Comparison of ENCODE assay signal across 18 mouse cellular contexts in the genomic region with DNA sequence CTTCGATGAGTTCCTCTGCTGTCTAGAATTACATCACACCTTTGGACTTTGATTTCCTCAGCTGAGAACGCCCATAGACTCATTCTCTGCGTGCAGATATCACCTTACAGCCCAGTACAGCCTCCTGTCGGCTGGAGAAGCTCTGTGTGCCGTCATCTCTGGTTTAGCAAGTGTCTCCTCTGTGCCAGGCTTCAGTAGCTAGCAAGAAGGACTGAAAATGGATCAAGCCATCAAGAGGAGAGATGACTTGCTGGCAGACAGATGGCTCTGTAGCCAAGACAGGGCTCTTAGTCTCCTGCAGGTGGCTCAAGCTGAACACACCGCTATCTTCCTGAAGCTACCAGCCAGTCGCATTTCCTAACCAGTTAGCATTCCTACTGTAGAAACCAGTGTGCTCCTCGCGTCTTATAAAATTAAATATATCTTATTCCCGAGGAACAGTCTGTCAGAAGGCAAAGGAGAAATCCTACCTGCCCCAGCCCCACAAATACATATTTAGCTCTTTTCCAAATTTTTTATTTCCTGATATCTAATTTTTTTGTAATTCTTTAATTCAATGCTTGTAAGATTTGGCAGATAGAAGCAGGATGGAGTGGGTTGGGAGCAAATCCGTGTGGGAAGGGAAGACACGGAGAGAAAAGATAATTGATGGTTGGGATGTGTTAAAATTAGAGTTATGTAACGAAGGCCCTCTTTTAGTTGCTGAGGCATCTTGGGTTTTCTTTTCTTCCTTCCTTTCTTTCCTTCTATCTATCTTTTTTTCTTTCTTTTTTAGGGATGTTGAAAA. TPM values are rescaled to one million over a fixed set of nuclear protein-coding genes. Genes with fewer than 3 reads are reported as not detected.
DNase-seq lines count a peak whose midpoint lies in the region; ATAC-seq and TF ChIP-seq lines count a peak whose summit lies in the region.
"Had no signal": no experiment of that assay in that cellular context is flagged by ENCODE, and none has a peak within 500 bp of the region (broad histone marks: within the 10 kb centered on the region; RNA-seq: fewer than 3 reads in every experiment).

No protein-coding gene starts in this region.

- TF ChIP-seq CTCF in intestine, postnatal 0 days (IDR thresholded peaks at IDR 0.05; ENCODE audit: low read depth), result peak; percentile 61

- no peak overlapping the region; the same call in 1 of the 2 replicates for H3K4me2 ChIP-seq in intestine, postnatal 0 days (replicated peaks; ENCODE audit: low read depth)
- H3K4me2 ChIP-seq in hindbrain, embryonic 12.5 days (replicated peaks), result no peak overlapping the region
- H3K4me2 ChIP-seq: embryonic facial prominence, embryonic 13.5 days; forebrain, embryonic 13.5 days; heart, embryonic 12.5 days; hindbrain, embryonic 14.5 days; limb, embryonic 13.5 days; lung, embryonic 14.5 days had no signal

- peak; percentile 68 for DNase-seq in cerebellum, adult 11-12 months
- DNase-seq in cerebellum, postnatal 4 days (ENCODE audit: low spot score in 2 of 2), result no peak
- DNase-seq in kidney, postnatal 36 days, result peak; percentile 3 to 9
- no peak for DNase-seq in kidney, postnatal 25 days
- DNase-seq in cerebellum, adult 8-10 months, result peak; percentile 51
- DNase-seq: adrenal gland, adult 8-10 months; gastrocnemius, postnatal 25 days; lung, embryonic 14.5 days had no signal

- peak; percentile 80 for ATAC-seq in intestine, postnatal 0 days
- no peak for ATAC-seq in megakaryocyte, adult 5-6 weeks (ENCODE audit: poor library complexity, severe bottlenecking)
- no peak for ATAC-seq in hindbrain, embryonic 12.5 days (ENCODE audit: low FRiP score)
- ATAC-seq: forebrain, embryonic 13.5 days had no signal

- H3K9me3 ChIP-seq in intestine, postnatal 0 days (ENCODE audit: control insufficient read depth), result no peaks in the 10 kb centered on the region
- no peaks in the 10 kb centered on the region for H3K9me3 ChIP-seq in hindbrain, embryonic 12.5 days (replicated peaks)
- H3K9me3 ChIP-seq: embryonic facial prominence, embryonic 13.5 days; forebrain, embryonic 13.5 days; heart, embryonic 12.5 days; limb, embryonic 13.5 days had no signal

- 58% methylated on average over 13 of the region's 13 CpGs for WGBS in intestine, postnatal 0 days
- 86% methylated on average over 13 of the region's 13 CpGs for WGBS in hindbrain, embryonic 12.5 days

- no peak overlapping the region for H3K9ac ChIP-seq in intestine, postnatal 0 days (ENCODE audit: low read depth, low read length)
- H3K9ac ChIP-seq in hindbrain, embryonic 12.5 days, result no peak overlapping the region
- H3K9ac ChIP-seq: embryonic facial prominence, embryonic 13.5 days; forebrain, embryonic 13.5 days; heart, embryonic 12.5 days; hindbrain, embryonic 14.5 days; limb, embryonic 13.5 days; lung, embryonic 14.5 days had no signal

- no peak overlapping the region for H3K27ac ChIP-seq in intestine, postnatal 0 days (ENCODE audit: low read depth, low read length)
- no peak overlapping the region for H3K27ac ChIP-seq in hindbrain, embryonic 12.5 days
- H3K27ac ChIP-seq: embryonic facial prominence, embryonic 13.5 days; forebrain, embryonic 13.5 days; hindbrain, embryonic 14.5 days; limb, embryonic 13.5 days had no signal

- no peaks in the 10 kb centered on the region for H3K27me3 ChIP-seq in intestine, postnatal 0 days (replicated peaks; ENCODE audit: control insufficient read depth, insufficient read depth, low read length)
- H3K27me3 ChIP-seq in hindbrain, embryonic 12.5 days, result no peaks in the 10 kb centered on the region
- H3K27me3 ChIP-seq: embryonic facial prominence, embryonic 13.5 days; forebrain, embryonic 13.5 days; heart, embryonic 12.5 days; limb, embryonic 13.5 days had no signal

- H3K4me1 ChIP-seq in intestine, postnatal 0 days (replicated peaks; ENCODE audit: control insufficient read depth, insufficient read depth, low read length), result no peaks in the 10 kb centered on the region
- H3K4me1 ChIP-seq in hindbrain, embryonic 12.5 days, result no peaks in the 10 kb centered on the region
- H3K4me1 ChIP-seq: forebrain, embryonic 13.5 days; limb, embryonic 13.5 days had no signal

- H3K4me3 ChIP-seq in intestine, postnatal 0 days (ENCODE audit: low read depth, low read length), result no peak overlapping the region
- H3K4me3 ChIP-seq in hindbrain, embryonic 12.5 days, result no peak overlapping the region
- H3K4me3 ChIP-seq: embryonic facial prominence, embryonic 13.5 days; forebrain, embryonic 13.5 days; heart, embryonic 12.5 days; limb, embryonic 13.5 days; myocyte had no signal

- no peaks in the 10 kb centered on the region for H3K36me3 ChIP-seq in intestine, postnatal 0 days (ENCODE audit: control insufficient read depth, insufficient read depth)
- H3K36me3 ChIP-seq in hindbrain, embryonic 12.5 days, result 0 out of 2 replicates have a peak, but pooled peaks cover 2% of the 10 kb centered on the region

RNA-seq across cellular contexts. Expression of gene Gnb5, which starts 16.2 kb away (rescaled TPM):
- 11.2 and 11.3 TPM in 2 replicates for polyA plus RNA-seq in intestine, postnatal 0 days (2015; fragmentation: Nextera tagmentation; extraction: Ambion mirVana)
- total RNA-seq in megakaryocyte, adult 5-6 weeks (2015), result 0.51 TPM in 1 of 2 replicates, not detected in the other
- 0.29 TPM in 1 of 2 replicates, not detected in the other for total RNA-seq in megakaryocyte, adult 5-6 weeks (2017)
- polyA plus RNA-seq in hindbrain, embryonic 12.5 days (2016; fragmentation: Nextera tagmentation; extraction: Ambion mirVana), result 33.4 and 35.3 TPM in 2 replicates

RNA-seq across cellular contexts. Expression of gene Bcl2l10, which starts 25.3 kb away (rescaled TPM):
- polyA plus RNA-seq in intestine, postnatal 0 days (2015; fragmentation: Nextera tagmentation; extraction: Ambion mirVana), result not detected in 2 replicates
- total RNA-seq in megakaryocyte, adult 5-6 weeks (2015), result not detected in 2 replicates
- not detected in 2 replicates for total RNA-seq in megakaryocyte, adult 5-6 weeks (2017)
- polyA plus RNA-seq in hindbrain, embryonic 12.5 days (2016; fragmentation: Nextera tagmentation; extraction: Ambion mirVana), result not detected in 2 replicates
- total RNA-seq: gastrocnemius, postnatal 25 days; layer of hippocampus, adult 18-20 months had no signal
- polyA plus RNA-seq: embryonic facial prominence, embryonic 13.5 days; forebrain, embryonic 13.5 days; heart, embryonic 12.5 days; hindbrain, embryonic 14.5 days; limb, embryonic 13.5 days; lung, embryonic 14.5 days; myocyte had no signal

Comparison
In these comparisons a context has a peak if more than half of its experiments do, and no peak if none do; other contexts are left out.
1. DNase-seq: peak in cerebellum, adult 11-12 months (single experiment), kidney, postnatal 36 days (2 of 2) and cerebellum, adult 8-10 months (single experiment); none in cerebellum, postnatal 4 days (0 of 2) and kidney, postnatal 25 days (0 of 2).